ENCODE assay signal across 11 mouse cellular contexts in genomic region chr8:9393246-9393645, GRCm38 (mm10).
A peak's percentile ranks its signal among the peaks of the same experiment; 100 is the strongest.
DNase-seq lines count a peak whose midpoint lies in the region; ATAC-seq and TF ChIP-seq lines count a peak whose summit lies in the region.
"Had no signal": no experiment of that assay in that cellular context is flagged by ENCODE, and none has a peak within 500 bp of the region (broad histone marks: within the 10 kb centered on the region; RNA-seq: fewer than 3 reads in every experiment).

No protein-coding gene starts in this region.

- H3K4me2 ChIP-seq in hindbrain, embryonic 11.5 days (replicated peaks; ENCODE audit: low read depth, low read length): no peak overlapping the region
- H3K4me2 ChIP-seq in hindbrain, embryonic 13.5 days: no peak overlapping the region
- H3K4me2 ChIP-seq: heart, embryonic 13.5 days; neural tube, embryonic 12.5 days had no signal

- H3K4me3 ChIP-seq in hindbrain, embryonic 11.5 days (ENCODE audit: low read depth, low read length): no peak overlapping the region
- no peak overlapping the region for H3K4me3 ChIP-seq in hindbrain, embryonic 13.5 days
- H3K4me3 ChIP-seq in lung, adult 2 months (replicated peaks; ENCODE audit: extremely low read depth, low read depth, low read length): no peak overlapping the region
- H3K4me3 ChIP-seq: heart, embryonic 13.5 days; neural tube, embryonic 12.5 days had no signal

- TF ChIP-seq POLR2A in lung, adult 2 months (IDR thresholded peaks at IDR 0.05; ENCODE audit: borderline replicate concordance, extremely low read depth, low read depth, low read length): no peak
- TF ChIP-seq POLR2A in brain, embryonic 14.5 days (IDR thresholded peaks at IDR 0.05; ENCODE audit: borderline replicate concordance, extremely low read depth, insufficient read depth, insufficient read length, poor library complexity, severe bottlenecking): no peak

- no peaks in the 10 kb centered on the region for H3K36me3 ChIP-seq in hindbrain, embryonic 11.5 days (ENCODE audit: control insufficient read depth, insufficient read depth, low read length)
- no peaks in the 10 kb centered on the region for H3K36me3 ChIP-seq in hindbrain, embryonic 13.5 days
- H3K36me3 ChIP-seq: heart, embryonic 13.5 days; neural tube, embryonic 12.5 days had no signal

- no peak overlapping the region for H3K27ac ChIP-seq in hindbrain, embryonic 11.5 days (ENCODE audit: low read depth, low read length)
- no peak overlapping the region for H3K27ac ChIP-seq in hindbrain, embryonic 13.5 days
- H3K27ac ChIP-seq: heart, embryonic 13.5 days; neural tube, embryonic 12.5 days had no signal

- H3K9me3 ChIP-seq in hindbrain, embryonic 11.5 days (ENCODE audit: control insufficient read depth, low read length): no peaks in the 10 kb centered on the region
- H3K9me3 ChIP-seq in hindbrain, embryonic 13.5 days: no peaks in the 10 kb centered on the region
- H3K9me3 ChIP-seq: heart, embryonic 13.5 days; neural tube, embryonic 12.5 days had no signal

- ATAC-seq in hindbrain, embryonic 11.5 days (ENCODE audit: low FRiP score): no peak
- no peak for ATAC-seq in hindbrain, embryonic 13.5 days (ENCODE audit: low FRiP score)
- ATAC-seq: inflammation-experienced regulatory T-cells, adult 6 months had no signal

- intact Hi-C loops in left cerebral cortex, postnatal 14 days (cut with DNase I): no loop called here

- WGBS in hindbrain, embryonic 11.5 days: 45% methylated on average over 2 of the region's 2 CpGs
- WGBS in hindbrain, embryonic 13.5 days: 47% methylated on average over 2 of the region's 2 CpGs
- WGBS in lung, adult 2 months: 38% methylated on average over 2 of the region's 2 CpGs

- H3K9ac ChIP-seq in hindbrain, embryonic 11.5 days (ENCODE audit: low read depth, low read length): no peak overlapping the region
- no peak overlapping the region for H3K9ac ChIP-seq in hindbrain, embryonic 13.5 days
- H3K9ac ChIP-seq: heart, embryonic 13.5 days; neural tube, embryonic 12.5 days had no signal

- TF ChIP-seq CTCF in lung, adult 2 months (IDR thresholded peaks at IDR 0.05; ENCODE audit: insufficient read depth, low read length): 0 out of 2 replicates have a peak, but pooled peaks have one; percentile 5
- TF ChIP-seq CTCF in brain, embryonic 14.5 days (IDR thresholded peaks at IDR 0.05; ENCODE audit: borderline replicate concordance, extremely low read depth, insufficient read depth, insufficient read length): peak; percentile 29; the same call in 1 of the 2 replicates

- H3K27me3 ChIP-seq in hindbrain, embryonic 11.5 days (ENCODE audit: control insufficient read depth, insufficient read depth, low read length): no peaks in the 10 kb centered on the region
- no peaks in the 10 kb centered on the region for H3K27me3 ChIP-seq in hindbrain, embryonic 13.5 days
- H3K27me3 ChIP-seq: heart, embryonic 13.5 days; neural tube, embryonic 12.5 days had no signal

- peak; percentile 14 for DNase-seq in hindbrain, embryonic 11.5 days (ENCODE audit: low spot score)
- no peak for DNase-seq in lung, adult 2 months
- no peak for DNase-seq in lung, postnatal 4 days
- DNase-seq in brain, embryonic 14.5 days (ENCODE audit: low read depth): peak; percentile 20
- peak; percentile 24 for DNase-seq in embryo, embryonic 11 days
- no peak for DNase-seq in left cerebral cortex, postnatal 14 days (ENCODE audit: low spot score in 2 of 2)
- no peak for DNase-seq in right cerebral cortex, postnatal 10 days (ENCODE audit: low spot score in 2 of 2)

- no peaks in the 10 kb centered on the region for H3K4me1 ChIP-seq in hindbrain, embryonic 11.5 days (replicated peaks; ENCODE audit: control insufficient read depth, insufficient read depth, low read length)
- no peaks in the 10 kb centered on the region for H3K4me1 ChIP-seq in hindbrain, embryonic 13.5 days (replicated peaks)
- H3K4me1 ChIP-seq in lung, adult 2 months (ENCODE audit: control insufficient read depth, insufficient read depth, low read length): no peaks in the 10 kb centered on the region
- H3K4me1 ChIP-seq: heart, embryonic 13.5 days; neural tube, embryonic 12.5 days had no signal

Comparison
In these comparisons a context has a peak if more than half of its experiments do, and no peak if none do; other contexts are left out.
1. DNase-seq: peak in hindbrain, embryonic 11.5 days (single experiment), brain, embryonic 14.5 days (single experiment) and embryo, embryonic 11 days (single experiment); none in lung, adult 2 months (single experiment), lung, postnatal 4 days (0 of 2), left cerebral cortex, postnatal 14 days (0 of 2) and right cerebral cortex, postnatal 10 days (0 of 2).